Mouse (Mus musculus) forebrain, embryonic 15.5 days (tissue): ENCODE data around the gene Mgst2. TPM values are rescaled to one million over a fixed set of nuclear protein-coding genes. Genes with fewer than 3 reads are reported as not detected.

ENCODE experiments used
- ATAC-seq: fragments of 200-750 bp; cut with Nextera tagmentation; replicated peaks from 2 replicates; pipeline ENCODE4 v1.8.0; 2017; ENCODE audit warnings: mild to moderate bottlenecking, moderate TSS enrichment, moderate library complexity
- H3K27ac ChIP-seq: fragments of 300-500 bp; sonication (generic); replicated peaks from 2 replicates; pipeline ENCODE4 v1.5.1; 2015; ENCODE audit warnings: mild to moderate bottlenecking, inconsistent platforms
- H3K27me3 ChIP-seq: fragments of 300-500 bp; sonication (generic); 2 replicates; pipeline ENCODE4 v1.6.1; 2015; ENCODE audit warnings: inconsistent platforms
- H3K36me3 ChIP-seq: fragments of 300-500 bp; sonication (generic); 2 replicates; pipeline ENCODE4 v1.6.1; 2015; ENCODE audit warnings: mild to moderate bottlenecking, inconsistent platforms
- H3K4me1 ChIP-seq: fragments of 300-500 bp; sonication (generic); 2 replicates; pipeline ENCODE4 v1.6.1; 2015; ENCODE audit warnings: inconsistent platforms
- H3K4me2 ChIP-seq: fragments of 300-500 bp; sonication (generic); replicated peaks from 2 replicates; pipeline ENCODE4 v1.6.1; 2015; ENCODE audit warnings: mild to moderate bottlenecking, inconsistent platforms
- H3K4me3 ChIP-seq: fragments of 300-500 bp; sonication (generic); 2 replicates; pipeline ENCODE4 v1.5.1; 2015; ENCODE audit warnings: mild to moderate bottlenecking, inconsistent platforms
- H3K9ac ChIP-seq: fragments of 300-500 bp; sonication (generic); replicated peaks from 2 replicates; pipeline ENCODE4 v1.6.1; 2015; ENCODE audit warnings: mild to moderate bottlenecking, inconsistent platforms
- H3K9me3 ChIP-seq: fragments of 300-500 bp; sonication (generic); 2 replicates; pipeline ENCODE4 v1.6.1; 2016; ENCODE audit warnings: inconsistent platforms
- WGBS: fragments of 180-500 bp; shearing (Covaris S2); methylation state at CpG from one replicate; pipeline ENCODE4 v1.1.7; 2015; ENCODE audit warnings: mixed read lengths; 5-methylcytosine and 5-hydroxymethylcytosine counted together
- polyA plus RNA-seq: library from polyadenylated mRNA; unstranded; fragments of >200 nt; fragmentation: Nextera tagmentation; extraction: Ambion mirVana; gene quantifications from 2 replicates; pipeline ENCODE4 v1.2.1, GENCODE M21; 2015

The Mgst2 gene
- polyA plus RNA-seq, 1 experiment from 2014 or later, result 0.95 TPM

DNA sequence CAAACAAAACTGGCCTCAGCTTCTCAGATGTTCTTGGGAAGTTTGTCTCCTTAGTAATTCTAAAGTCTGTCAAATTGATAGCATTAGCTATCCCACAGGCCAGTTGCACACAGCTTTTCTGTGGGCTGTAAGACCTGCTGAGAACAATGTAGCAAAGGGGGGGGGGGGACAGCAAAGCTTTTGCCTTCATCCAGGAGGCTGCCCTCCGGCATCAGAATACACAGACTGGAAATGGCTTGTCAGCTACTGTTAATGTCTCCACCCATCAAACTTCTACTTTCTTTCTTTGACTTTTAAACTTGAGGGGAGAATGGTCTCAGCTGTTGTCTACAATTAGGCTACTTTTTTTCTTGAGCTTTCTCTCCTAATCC lies 48.2 kb downstream of the Mgst2 start:
- Histone ChIP-seq H3K36me3 (no peaks in the 10 kb centered on the region), H3K4me2 (no peak overlapping the region; the same call in 1 of the 2 replicates), H3K9ac (no peak overlapping the region), H3K27ac (peak overlapping the region; percentile 70), H3K4me3 (no peak overlapping the region), H3K9me3 (no peaks in the 10 kb centered on the region), H3K27me3 (no peaks in the 10 kb centered on the region), H3K4me1 (peaks cover 8% of the 10 kb centered on the region)
- WGBS, result 77% methylated on average over 1 of the region's 1 CpGs
- no peak for ATAC-seq

DNA sequence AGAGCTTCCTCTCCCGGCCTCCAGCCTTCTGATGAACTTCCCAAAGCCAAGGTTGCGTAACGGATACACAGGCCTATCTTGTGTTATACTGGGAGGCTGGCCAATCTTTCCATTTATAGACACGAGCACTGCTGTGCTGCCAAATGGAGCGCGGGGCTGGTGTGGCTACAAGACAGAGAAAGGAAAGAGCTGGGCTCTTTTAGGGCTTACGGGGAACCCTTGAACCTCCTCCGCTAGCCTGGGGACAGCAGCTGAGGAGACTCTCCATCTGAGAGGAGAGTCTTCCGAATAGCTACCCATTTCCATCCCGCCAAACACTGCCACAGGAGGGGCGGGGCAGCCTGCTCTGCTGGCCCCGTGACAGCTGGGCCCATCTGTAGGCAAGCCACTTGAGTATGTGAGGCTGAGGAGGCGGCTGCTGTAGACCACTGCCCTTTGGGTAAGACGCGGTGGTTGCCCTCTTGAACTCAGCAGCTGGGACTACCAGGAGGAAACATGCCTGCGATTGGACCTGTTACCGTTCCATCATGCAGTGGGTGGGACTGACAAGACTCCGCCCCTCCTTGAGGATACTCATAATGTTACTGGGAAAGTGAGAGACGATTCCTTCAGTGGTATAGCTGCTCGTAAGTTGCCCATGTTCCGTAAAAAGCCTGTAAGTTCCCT lies 48.7 kb downstream of the Mgst2 start:
- H3K9ac ChIP-seq, result no peak overlapping the region
- no peaks in the 10 kb centered on the region for H3K27me3 ChIP-seq
- peaks cover 8% of the 10 kb centered on the region for H3K4me1 ChIP-seq
- peak; percentile 69 for ATAC-seq
- 59% methylated on average over 21 of the region's 21 CpGs for WGBS
- H3K36me3 ChIP-seq, result no peaks in the 10 kb centered on the region
- no peaks in the 10 kb centered on the region for H3K9me3 ChIP-seq
- H3K4me3 ChIP-seq, result no peak overlapping the region
- peak overlapping the region; percentile 70 for H3K27ac ChIP-seq
- H3K4me2 ChIP-seq, result peak overlapping the region; percentile 16; the same call in 1 of the 2 replicates

DNA sequence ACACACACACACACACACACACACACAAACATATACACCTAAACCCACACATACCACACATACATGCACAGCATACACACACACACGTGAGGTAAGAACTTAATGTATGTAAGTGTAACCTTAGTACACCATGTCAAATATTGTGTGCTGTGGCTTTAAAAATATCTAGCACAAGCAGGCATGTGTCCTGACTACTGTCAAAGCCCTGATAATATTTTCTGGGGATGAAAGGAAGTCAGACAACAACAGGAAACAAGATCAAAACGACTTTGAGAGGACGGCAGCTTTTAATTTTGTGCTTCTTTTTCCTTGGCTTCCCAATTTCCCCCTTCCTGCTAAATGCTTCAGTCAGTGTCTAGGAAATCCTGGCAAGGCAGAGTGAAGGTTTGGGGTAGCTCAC lies 52.2 kb downstream of the Mgst2 start:
- WGBS, result 43% methylated on average over 3 of the region's 3 CpGs
- Histone ChIP-seq H3K4me1 (peaks cover 8% of the 10 kb centered on the region), H3K27ac (no peak overlapping the region), H3K9ac (no peak overlapping the region), H3K4me3 (no peak overlapping the region), H3K27me3 (no peaks in the 10 kb centered on the region), H3K9me3 (no peaks in the 10 kb centered on the region), H3K36me3 (no peaks in the 10 kb centered on the region), H3K4me2 (no peak overlapping the region)
- ATAC-seq, result no peak

DNA sequence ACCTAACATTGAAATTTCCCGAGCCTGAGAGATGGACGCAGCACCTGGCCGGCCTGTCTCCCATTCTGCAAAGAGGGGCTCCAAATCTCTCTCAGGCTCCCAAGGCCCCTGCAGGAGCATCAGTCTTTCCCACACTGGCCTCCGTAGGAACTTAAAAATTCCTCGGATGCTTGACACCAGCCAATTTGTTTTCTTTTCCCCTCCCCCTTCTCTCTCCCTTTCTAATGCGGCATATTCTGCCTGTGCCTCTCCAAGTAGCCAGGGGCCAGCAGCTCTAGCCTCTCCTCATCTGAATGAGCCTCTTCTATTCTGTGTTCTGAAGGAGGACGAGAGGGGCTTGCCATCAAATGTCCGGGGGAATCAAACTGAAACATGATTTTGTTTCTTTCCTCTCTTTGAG lies 53.1 kb downstream of the Mgst2 start:
- no peak overlapping the region for H3K4me2 ChIP-seq
- peak overlapping the region; percentile 11; the same call in 1 of the 2 replicates for H3K27ac ChIP-seq
- no peaks in the 10 kb centered on the region for H3K27me3 ChIP-seq
- no peak overlapping the region for H3K9ac ChIP-seq
- 20% methylated on average over 8 of the region's 8 CpGs for WGBS
- H3K36me3 ChIP-seq, result no peaks in the 10 kb centered on the region
- no peak for ATAC-seq
- H3K4me3 ChIP-seq, result no peak overlapping the region
- no peaks in the 10 kb centered on the region for H3K9me3 ChIP-seq
- H3K4me1 ChIP-seq, result peaks cover 8% of the 10 kb centered on the region

DNA sequence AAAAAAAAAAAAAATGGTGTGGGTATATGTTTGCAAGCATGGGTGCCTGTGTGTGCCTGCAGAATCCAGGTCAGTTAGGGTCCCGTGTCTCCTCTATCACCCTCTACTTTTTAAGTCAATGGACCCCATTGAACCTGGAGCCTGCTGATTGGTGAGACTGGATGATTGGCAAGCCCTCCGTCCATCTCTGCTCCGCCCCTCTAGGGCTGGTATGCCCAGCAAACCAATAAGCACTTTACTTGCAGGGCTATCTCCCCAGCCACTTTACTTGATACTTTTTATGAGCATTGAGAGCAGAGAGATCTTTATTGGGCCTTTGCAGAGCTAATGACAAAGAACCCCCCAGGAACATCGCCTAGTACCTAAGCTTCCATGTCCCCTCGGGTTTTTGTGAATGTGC lies 54.3 kb downstream of the Mgst2 start:
- no peaks in the 10 kb centered on the region for H3K36me3 ChIP-seq
- 82% methylated on average over 5 of the region's 5 CpGs for WGBS
- H3K9ac ChIP-seq, result no peak overlapping the region
- H3K4me3 ChIP-seq, result no peak overlapping the region
- H3K4me2 ChIP-seq, result no peak overlapping the region
- no peak for ATAC-seq
- peaks cover 4% of the 10 kb centered on the region; the same call in 1 of the 2 replicates for H3K4me1 ChIP-seq
- H3K27me3 ChIP-seq, result no peaks in the 10 kb centered on the region
- H3K9me3 ChIP-seq, result no peaks in the 10 kb centered on the region
- H3K27ac ChIP-seq, result no peak overlapping the region

DNA sequence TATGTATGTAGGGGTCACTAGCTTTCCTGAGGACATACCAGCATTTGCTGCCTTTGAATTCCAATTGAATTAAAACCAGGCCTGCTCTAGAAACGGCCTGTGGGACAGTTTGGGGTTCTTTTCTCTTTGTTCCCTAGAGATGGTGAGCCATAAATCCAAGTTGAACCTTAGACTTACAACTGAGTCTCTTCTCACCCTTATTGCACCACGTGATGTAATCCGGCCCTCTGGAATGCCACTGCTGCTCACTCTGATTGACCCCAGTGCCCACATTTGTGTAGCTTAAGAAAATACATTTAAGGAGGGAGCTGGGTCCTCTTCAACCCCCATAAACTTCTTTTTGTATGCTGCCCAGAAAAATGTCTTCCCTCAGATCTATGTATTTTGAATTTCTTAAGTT lies 57.3 kb downstream of the Mgst2 start:
- Histone ChIP-seq H3K9ac (no peak overlapping the region), H3K36me3 (no peaks in the 10 kb centered on the region), H3K4me3 (no peak overlapping the region), H3K9me3 (no peaks in the 10 kb centered on the region), H3K4me1 (peaks cover 4% of the 10 kb centered on the region; the same call in 1 of the 2 replicates), H3K4me2 (no peak overlapping the region), H3K27me3 (no peaks in the 10 kb centered on the region), H3K27ac (no peak overlapping the region)
- no peak for ATAC-seq
- WGBS, result 76% methylated on average over 3 of the region's 3 CpGs

DNA sequence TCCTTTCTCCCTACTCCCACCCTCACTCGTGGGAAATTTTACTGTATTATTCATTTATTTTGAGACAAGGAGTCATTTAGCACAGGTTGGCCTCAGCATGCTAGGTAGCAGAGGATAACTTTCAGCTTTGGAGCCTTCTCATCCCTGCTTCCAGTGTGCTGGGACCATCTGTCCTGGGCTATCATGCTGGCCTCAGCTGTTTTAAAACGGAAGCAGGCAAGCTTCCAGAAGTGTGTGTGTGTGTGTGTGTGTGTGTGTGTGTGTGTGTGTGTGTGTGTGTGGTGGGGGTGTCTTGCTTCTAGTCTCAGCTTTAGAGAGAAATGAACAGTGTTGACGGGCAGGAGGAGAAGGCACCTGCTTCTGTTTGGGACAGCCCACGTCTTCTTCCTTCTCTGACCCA lies 57.7 kb downstream of the Mgst2 start:
- no peaks in the 10 kb centered on the region for H3K9me3 ChIP-seq
- peaks cover 4% of the 10 kb centered on the region; the same call in 1 of the 2 replicates for H3K4me1 ChIP-seq
- no peaks in the 10 kb centered on the region for H3K27me3 ChIP-seq
- 70% methylated on average over 4 of the region's 4 CpGs for WGBS
- H3K4me2 ChIP-seq, result no peak overlapping the region
- ATAC-seq, result no peak
- no peaks in the 10 kb centered on the region for H3K36me3 ChIP-seq
- no peak overlapping the region for H3K4me3 ChIP-seq
- H3K27ac ChIP-seq, result no peak overlapping the region
- H3K9ac ChIP-seq, result no peak overlapping the region

DNA sequence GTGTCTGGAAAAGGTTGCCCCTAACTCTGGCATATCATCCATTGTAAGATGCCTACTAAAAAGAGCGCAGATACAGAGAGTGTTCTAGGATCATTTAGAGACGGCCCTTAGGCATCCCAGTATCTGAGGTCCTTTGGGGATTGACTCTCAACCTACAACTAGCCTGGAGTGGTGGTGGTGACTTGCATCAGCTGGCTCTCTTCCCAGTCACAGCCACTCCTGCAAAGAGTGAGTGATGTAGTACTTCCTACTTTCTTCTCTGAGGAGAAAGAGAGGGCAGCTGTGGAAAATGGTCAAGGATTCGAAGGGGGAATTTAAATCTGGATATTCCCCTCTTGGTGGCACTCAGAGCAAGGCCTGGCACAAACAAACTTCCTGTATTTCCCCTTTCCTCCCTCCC lies 59.2 kb downstream of the Mgst2 start:
- no peaks in the 10 kb centered on the region for H3K9me3 ChIP-seq
- ATAC-seq, result no peak
- no peak overlapping the region for H3K4me3 ChIP-seq
- H3K9ac ChIP-seq, result no peak overlapping the region
- no peaks in the 10 kb centered on the region for H3K27me3 ChIP-seq
- H3K27ac ChIP-seq, result no peak overlapping the region
- no peak overlapping the region for H3K4me2 ChIP-seq
- WGBS, result 91% methylated on average over 3 of the region's 3 CpGs
- no peaks in the 10 kb centered on the region for H3K4me1 ChIP-seq
- no peaks in the 10 kb centered on the region for H3K36me3 ChIP-seq

DNA sequence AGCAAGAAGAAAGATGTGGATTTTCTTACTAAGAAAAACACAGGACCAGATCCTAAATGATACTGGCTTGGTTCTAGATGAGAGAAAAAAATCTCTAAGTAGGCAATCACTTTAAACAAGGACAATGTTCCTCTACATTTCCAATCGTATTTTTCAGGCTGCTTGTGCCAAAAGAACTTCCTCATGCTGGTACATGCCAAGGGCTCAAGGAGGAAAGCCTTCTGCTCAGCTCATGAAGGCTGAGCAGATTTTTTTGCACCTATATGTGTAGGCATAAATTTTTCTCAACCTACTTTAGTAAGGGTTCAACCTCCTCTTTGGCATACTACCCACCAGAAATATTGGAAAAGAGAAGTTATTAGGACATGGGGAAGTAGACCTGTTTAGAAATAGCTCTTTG lies 59.8 kb downstream of the Mgst2 start:
- Histone ChIP-seq H3K36me3 (no peaks in the 10 kb centered on the region), H3K9ac (no peak overlapping the region), H3K9me3 (no peaks in the 10 kb centered on the region), H3K27ac (no peak overlapping the region), H3K4me3 (no peak overlapping the region), H3K4me1 (no peaks in the 10 kb centered on the region), H3K27me3 (no peaks in the 10 kb centered on the region), H3K4me2 (no peak overlapping the region)
- 84% methylated on average over 1 of the region's 1 CpGs for WGBS
- ATAC-seq, result no peak

DNA sequence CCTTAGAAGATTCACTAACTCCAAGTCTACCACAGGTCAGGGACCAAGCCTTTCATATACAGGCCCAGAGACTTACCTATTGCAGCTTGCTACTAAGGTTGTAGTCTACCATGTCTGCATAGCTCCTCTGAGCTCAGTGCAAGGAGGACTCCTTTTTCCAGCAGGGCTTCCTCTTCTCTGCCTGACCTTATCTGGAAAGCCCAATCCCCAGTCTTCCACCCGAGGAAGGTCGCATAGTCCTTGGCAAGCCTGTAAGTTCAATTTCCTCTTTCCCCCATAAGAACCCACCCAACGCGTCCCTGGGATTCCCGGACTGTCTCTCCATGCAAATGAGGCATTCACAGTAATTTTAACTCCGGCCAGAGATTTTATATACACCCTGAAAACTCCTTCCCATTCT lies 66.1 kb downstream of the Mgst2 start:
- H3K9me3 ChIP-seq, result no peaks in the 10 kb centered on the region
- H3K27me3 ChIP-seq, result no peaks in the 10 kb centered on the region
- 88% methylated on average over 6 of the region's 6 CpGs for WGBS
- H3K4me3 ChIP-seq, result no peak overlapping the region
- no peak overlapping the region for H3K4me2 ChIP-seq
- no peak overlapping the region for H3K9ac ChIP-seq
- H3K36me3 ChIP-seq, result no peaks in the 10 kb centered on the region
- H3K27ac ChIP-seq, result no peak overlapping the region
- ATAC-seq, result no peak
- H3K4me1 ChIP-seq, result peaks cover 21% of the 10 kb centered on the region

DNA sequence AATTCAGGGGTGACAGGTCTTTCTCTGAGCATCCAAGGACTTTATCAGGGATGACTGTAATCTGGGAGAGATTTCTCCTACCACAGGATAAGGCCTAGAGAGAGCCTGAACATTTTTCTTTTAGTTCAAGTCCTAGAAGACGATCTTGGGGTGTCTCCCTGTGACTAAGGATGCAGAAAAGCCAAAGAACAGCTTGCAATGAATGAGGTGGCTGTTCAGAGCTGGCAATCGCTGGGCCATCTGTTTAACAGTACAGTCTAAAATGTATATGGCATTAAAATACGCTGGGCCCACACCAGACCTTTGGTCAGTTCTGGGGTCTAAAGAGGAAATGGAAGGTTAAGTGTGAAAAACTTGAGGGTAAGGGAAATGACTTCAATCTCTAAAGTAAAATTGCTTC lies 67.3 kb downstream of the Mgst2 start:
- Histone ChIP-seq H3K4me1 (peaks cover 25% of the 10 kb centered on the region), H3K9me3 (no peaks in the 10 kb centered on the region), H3K27me3 (no peaks in the 10 kb centered on the region), H3K9ac (no peak overlapping the region), H3K36me3 (no peaks in the 10 kb centered on the region), H3K4me3 (no peak overlapping the region), H3K4me2 (no peak overlapping the region), H3K27ac (no peak overlapping the region)
- ATAC-seq, result no peak
- 61% methylated on average over 3 of the region's 3 CpGs for WGBS

DNA sequence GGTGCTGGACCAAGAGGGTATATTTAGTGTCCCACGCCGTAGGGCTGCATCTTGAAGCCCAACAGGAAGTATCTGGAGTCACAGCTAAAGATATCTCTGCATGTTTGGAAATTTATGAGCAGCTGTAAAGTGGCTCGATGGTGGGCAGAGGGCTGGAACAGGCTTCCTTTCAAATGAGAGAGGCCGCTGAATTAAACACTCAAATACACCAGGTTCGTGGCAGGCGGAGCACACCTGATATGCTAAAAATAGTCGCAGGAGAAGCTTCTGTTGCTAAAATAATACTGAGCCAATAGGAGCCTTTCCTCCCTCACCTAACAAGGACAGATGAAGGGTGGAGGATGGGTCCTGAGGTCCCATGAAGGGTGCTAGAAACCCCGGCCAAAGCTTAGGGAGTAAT lies 67.8 kb downstream of the Mgst2 start:
- no peaks in the 10 kb centered on the region for H3K9me3 ChIP-seq
- no peak overlapping the region for H3K4me3 ChIP-seq
- WGBS, result 73% methylated on average over 8 of the region's 8 CpGs
- peaks cover 26% of the 10 kb centered on the region for H3K4me1 ChIP-seq
- H3K9ac ChIP-seq, result no peak overlapping the region
- H3K36me3 ChIP-seq, result no peaks in the 10 kb centered on the region
- no peak overlapping the region for H3K4me2 ChIP-seq
- H3K27me3 ChIP-seq, result no peaks in the 10 kb centered on the region
- ATAC-seq, result no peak
- H3K27ac ChIP-seq, result peak overlapping the region; percentile 6; the same call in 1 of the 2 replicates

DNA sequence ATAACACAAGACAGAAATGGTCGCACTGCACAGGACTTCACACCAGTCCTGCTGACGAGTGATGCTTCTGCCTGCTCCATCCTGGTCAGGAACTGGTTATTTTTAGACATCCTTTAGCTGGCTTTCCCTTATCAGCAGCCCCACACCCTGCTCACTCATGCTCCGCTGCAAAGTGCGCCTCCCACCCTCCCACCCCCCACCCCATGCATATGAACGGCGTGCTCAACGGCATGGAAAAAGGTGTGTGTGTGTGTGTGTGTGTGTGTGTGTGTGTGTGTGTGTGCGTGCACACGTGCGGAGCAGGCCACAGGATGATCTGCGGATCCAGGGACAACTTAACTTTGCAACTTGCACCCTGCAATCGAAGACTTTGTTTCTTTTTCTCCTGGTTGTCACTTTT lies 68.3 kb downstream of the Mgst2 start:
- 80% methylated on average over 12 of the region's 12 CpGs for WGBS
- Histone ChIP-seq H3K36me3 (no peaks in the 10 kb centered on the region), H3K27me3 (no peaks in the 10 kb centered on the region), H3K9me3 (no peaks in the 10 kb centered on the region), H3K4me1 (peaks cover 26% of the 10 kb centered on the region), H3K4me2 (no peak overlapping the region), H3K27ac (peak overlapping the region; percentile 6; the same call in 1 of the 2 replicates), H3K9ac (no peak overlapping the region), H3K4me3 (no peak overlapping the region)
- ATAC-seq, result no peak
